Mouse (Mus musculus) testis, adult 2 months (tissue): Measurements from ENCODE around the gene Fcho1.

Experiments
- CTCF ChIP-seq: fragments of 200-500 bp; IDR thresholded peaks from 2 replicates; pipeline ENCODE4 v1.5.1; 2012; ENCODE audit warnings: low read depth, mild to moderate bottlenecking, inconsistent platforms, low read length, moderate library complexity; ENCODE audit not compliant: control insufficient read depth, insufficient read depth, insufficient replicate concordance
- POLR2A ChIP-seq: fragments of 200-500 bp; IDR thresholded peaks from 2 replicates; pipeline ENCODE4 v1.6.1; 2012; ENCODE audit warnings: low read depth, mild to moderate bottlenecking, inconsistent platforms, low read length, moderate library complexity; ENCODE audit not compliant: control insufficient read depth

- no peak for TF ChIP-seq CTCF
- TF ChIP-seq POLR2A, result no peak
Observed at GRCm38 (mm10) chr8:71728240-71728785, 2.8 kb upstream of the Fcho1 start.
